Mouse (Mus musculus): ENCODE measurements around the gene Lama4.

The Lama4 gene

GRCm38 (mm10) chr10:38965075-38965781, at the start of gene Lama4:
Gene Lama4 (plus strand): TSS chr10:38965515.
- peak; percentile 46 for DNase-seq (ENCODE audit: low spot score)

DNA sequence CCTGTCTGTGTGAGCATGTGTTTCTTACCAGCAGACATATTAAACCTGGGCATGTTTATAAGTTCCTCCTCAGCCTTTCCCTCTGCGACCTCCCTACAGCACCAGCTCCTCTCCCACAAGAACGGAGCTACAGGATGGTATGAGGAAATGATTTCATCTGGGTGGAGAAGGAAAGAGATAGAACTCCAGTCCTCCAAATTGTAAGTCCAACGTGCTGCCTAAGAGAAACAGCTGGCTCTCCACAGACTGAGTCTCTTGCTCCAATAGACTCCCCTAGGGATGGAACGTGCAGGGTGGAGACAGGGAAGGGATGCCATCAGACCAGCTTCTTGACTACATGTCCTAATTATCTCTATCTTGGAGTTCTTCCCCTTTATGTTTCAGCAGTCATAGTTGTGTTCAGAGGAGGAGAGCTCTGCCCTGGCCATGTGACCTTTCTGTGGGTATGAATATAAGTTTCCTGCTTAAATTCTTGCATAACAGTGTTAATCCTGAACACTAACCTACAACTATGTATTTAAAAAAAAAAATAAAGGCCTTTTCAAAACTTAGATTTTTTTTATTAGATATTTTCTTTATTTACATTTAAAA, 49.2 kb upstream of the Lama4 start:
- no peak for DNase-seq (ENCODE audit: low spot score)

- no peak for DNase-seq (ENCODE audit: low spot score)
Measured at GRCm38 (mm10) chr10:38928940-38929697, 36.2 kb upstream of the Lama4 start.

DNA sequence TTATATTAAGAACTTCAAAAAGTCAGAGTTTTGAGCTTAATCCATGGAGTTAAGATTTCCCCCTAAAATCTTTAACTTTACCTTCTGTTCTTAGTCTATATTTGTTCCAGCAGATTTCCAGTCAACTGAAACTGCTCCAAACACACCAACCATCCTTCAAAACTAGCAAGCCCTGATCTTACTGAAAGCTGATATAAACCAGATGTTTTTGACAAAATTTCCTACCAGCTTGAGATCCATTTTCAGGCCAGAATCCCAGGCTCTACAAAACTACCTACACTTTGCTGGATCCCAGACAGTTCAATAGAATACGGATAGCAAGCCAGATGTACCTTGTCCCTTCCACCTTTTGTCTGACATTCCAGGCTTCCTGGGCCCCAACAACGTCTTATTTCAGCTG, 20.6 kb upstream of the Lama4 start:
- DNase-seq (ENCODE audit: low spot score), result no peak

DNA sequence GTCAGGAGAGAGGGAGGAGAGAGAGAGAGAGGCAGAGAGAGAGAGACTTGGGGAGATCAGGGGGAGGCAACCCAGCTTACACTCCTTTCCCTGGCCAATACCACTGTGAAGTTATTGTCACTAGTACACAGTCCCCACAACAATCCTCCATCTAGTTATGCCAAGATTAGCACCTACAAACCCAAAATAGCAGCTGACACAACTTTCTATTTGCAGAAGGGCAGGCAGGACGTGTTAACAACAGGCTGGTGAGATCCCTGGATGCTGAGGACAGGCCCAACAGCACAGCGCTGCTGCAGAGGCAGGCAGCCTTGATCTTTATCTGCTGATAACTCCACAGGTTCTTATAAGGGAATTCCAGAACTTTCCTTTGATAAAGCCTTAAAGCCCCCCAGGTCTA, 3.4 kb upstream of the Lama4 start:
- DNase-seq (ENCODE audit: low spot score), result no peak

GRCm38 (mm10) chr10:38964719-38965074, 618 bp upstream of the Lama4 start:
- no peak for DNase-seq (ENCODE audit: low spot score)

GRCm38 (mm10) chr10:38965857-38966256, 542 bp downstream of the Lama4 start:
- no peak for DNase-seq (ENCODE audit: low spot score)

GRCm38 (mm10) chr10:38966646-38967045, 1.3 kb downstream of the Lama4 start:
- DNase-seq (ENCODE audit: low spot score), result no peak

DNA sequence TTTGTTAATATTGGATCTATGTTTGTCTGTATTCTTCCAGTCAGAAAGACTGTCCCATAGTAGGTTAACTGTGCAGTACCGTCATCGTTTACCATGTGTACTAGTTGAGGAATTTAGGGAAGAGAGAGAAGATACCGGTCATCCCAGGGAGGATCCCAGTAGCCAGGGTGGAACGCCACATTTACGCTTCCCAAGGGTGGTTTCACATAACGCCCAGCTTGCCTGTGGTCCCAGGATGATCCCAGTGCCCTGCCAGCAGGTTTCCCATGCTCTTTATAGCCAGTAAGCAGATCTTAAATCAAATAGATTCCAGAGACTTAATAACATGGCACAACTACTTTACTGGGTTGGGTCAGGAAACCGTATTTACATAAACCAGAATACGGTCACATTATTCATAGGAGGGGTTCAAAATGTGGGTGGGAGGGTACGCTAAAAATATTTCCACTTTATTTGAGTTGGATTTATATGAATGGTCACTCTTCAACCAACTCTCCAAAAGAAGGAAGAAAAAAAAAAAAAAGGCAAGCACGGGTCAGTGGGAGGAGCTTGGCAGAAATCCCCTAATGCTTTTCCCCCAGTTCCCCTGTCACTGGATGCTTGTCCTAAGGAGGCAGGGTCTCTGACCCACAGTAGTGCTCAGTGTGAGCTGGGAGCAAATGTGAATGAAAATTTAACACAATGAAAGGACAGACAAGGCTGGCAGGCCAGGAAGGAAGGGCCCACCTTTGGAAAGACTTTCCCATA, 3.2 kb downstream of the Lama4 start:
- no peak for DNase-seq (ENCODE audit: low spot score)

DNA sequence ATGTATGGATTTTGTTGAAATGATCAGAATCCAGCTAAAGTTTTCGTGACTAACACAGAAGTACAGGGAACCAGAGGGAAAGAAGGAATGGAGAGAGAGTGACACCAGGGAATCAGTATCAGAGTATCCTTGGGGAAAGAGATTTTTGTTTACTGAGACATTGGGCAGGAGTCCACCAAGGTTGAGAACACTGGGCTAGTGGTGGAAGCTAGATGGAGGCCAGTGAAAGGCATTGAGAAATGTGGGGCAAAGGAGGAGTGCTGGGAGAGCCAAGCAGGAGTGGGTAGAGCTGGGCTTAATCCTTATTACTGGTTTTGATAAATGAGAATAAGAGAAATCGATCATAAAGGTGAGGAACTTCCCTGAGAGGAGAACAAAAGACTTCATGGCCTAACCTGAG, 4.2 kb downstream of the Lama4 start:
- no peak for DNase-seq (ENCODE audit: low spot score)

DNA sequence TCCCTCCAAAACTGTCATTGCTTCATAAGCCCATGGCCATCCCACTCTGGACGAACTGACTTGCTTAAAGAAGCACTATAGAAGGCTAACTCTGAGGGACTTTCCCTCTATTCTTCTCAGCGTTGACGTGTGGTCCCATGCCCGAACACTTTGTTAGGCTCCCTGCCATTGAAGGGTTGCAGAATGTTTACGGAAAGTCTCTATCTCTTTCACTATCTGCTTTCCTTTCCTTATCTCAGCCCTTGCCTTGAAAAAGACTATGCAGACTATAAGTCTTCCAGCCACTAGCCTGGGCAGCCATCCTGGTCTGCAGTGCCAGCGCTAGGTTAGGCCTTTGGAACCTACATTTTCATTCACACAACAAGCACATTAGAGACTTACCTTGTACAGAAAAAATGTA, 4.7 kb downstream of the Lama4 start:
- DNase-seq (ENCODE audit: low spot score), result no peak

- DNase-seq (ENCODE audit: low spot score), result no peak
Measured at GRCm38 (mm10) chr10:38972221-38972946, 7.1 kb downstream of the Lama4 start.

- DNase-seq (ENCODE audit: low spot score), result no peak
Measured at GRCm38 (mm10) chr10:38973016-38973415, 7.7 kb downstream of the Lama4 start.

DNA sequence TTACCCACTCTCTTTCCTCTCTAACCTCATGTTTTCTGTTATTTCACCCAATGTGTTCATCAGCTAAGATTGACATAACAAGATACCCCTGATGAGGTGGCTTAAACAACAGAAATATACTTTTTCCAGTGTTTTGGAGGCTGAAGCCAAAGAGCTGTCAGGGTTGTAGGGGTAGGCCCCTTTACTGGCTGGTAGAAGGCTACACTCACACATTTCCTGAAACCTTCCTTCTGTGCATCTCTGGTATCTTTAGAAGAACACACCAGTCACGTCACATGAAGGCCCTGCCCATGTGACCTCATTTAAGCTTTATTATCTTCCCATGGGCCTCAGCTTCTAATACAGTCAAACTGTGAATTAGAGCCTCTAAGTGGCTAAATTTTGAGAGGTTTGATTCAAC, 12.9 kb downstream of the Lama4 start:
- no peak for DNase-seq (ENCODE audit: low spot score)

- no peak for DNase-seq (ENCODE audit: low spot score)
Measured at GRCm38 (mm10) chr10:38979699-38980098, 14.4 kb downstream of the Lama4 start.

GRCm38 (mm10) chr10:38980980-38981379, 15.7 kb downstream of the Lama4 start:
- DNase-seq (ENCODE audit: low spot score), result no peak

GRCm38 (mm10) chr10:38984358-38985075, 19.2 kb downstream of the Lama4 start:
- DNase-seq (ENCODE audit: low spot score), result no peak

- no peak for DNase-seq (ENCODE audit: low spot score)
Measured at GRCm38 (mm10) chr10:38986053-38986452, 20.7 kb downstream of the Lama4 start.

DNA sequence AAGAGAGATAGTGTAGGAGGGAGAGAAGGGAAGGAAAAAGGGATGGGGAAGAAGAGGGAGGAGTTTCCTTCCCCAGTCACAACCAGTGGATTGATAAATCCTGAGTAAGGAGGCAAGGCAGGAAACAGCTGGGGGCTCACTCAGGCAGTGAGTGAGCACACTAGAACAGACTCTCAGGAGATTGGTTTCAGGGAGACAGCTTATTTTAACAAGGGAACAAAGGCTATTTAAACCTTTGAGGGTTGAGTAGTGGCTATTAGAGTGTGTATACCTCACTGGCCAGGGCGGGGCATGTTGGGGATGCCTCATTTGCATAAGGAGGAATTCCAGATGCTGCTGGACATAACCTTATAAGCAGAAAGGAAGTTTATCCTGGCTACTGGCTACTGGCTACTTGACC, 27.5 kb downstream of the Lama4 start:
- DNase-seq (ENCODE audit: low spot score), result no peak

- DNase-seq (ENCODE audit: low spot score), result no peak
Measured at GRCm38 (mm10) chr10:38993632-38994424, 28.5 kb downstream of the Lama4 start.
